Mouse (Mus musculus) midbrain, embryonic 15.5 days (tissue): ENCODE measurements at regions not wholly inside any gene's neighbourhood (a gene's known extent, or its start where the extent isn't known, plus 50 kb on each side); places are given as distances from the start of the nearest gene placed in this dataset.

Source experiments
- ATAC-seq: fragments of 200-750 bp; cut with Nextera tagmentation; replicated peaks from 2 replicates; pipeline ENCODE4 v1.8.0; 2017; ENCODE audit warnings: moderate TSS enrichment
- H3K27ac ChIP-seq: fragments of 300-500 bp; sonication (generic); 2 replicates; pipeline ENCODE4 v1.5.1; 2015; ENCODE audit warnings: mild to moderate bottlenecking, inconsistent platforms
- H3K27me3 ChIP-seq: fragments of 300-500 bp; sonication (generic); replicated peaks from 2 replicates; pipeline ENCODE4 v1.6.1; 2015; ENCODE audit warnings: inconsistent platforms
- H3K36me3 ChIP-seq: fragments of 300-500 bp; sonication (generic); replicated peaks from 2 replicates; pipeline ENCODE4 v1.6.1; 2015; ENCODE audit warnings: inconsistent platforms
- H3K4me1 ChIP-seq: fragments of 300-500 bp; sonication (generic); 2 replicates; pipeline ENCODE4 v1.6.1; 2015; ENCODE audit warnings: inconsistent platforms
- H3K4me2 ChIP-seq: fragments of 300-500 bp; sonication (generic); 2 replicates; pipeline ENCODE4 v1.6.1; 2015; ENCODE audit warnings: inconsistent platforms, mild to moderate bottlenecking, moderate library complexity
- H3K4me3 ChIP-seq: fragments of 300-500 bp; sonication (generic); 2 replicates; pipeline ENCODE4 v1.5.1; 2015; ENCODE audit warnings: mild to moderate bottlenecking, inconsistent platforms
- H3K9ac ChIP-seq: fragments of 300-500 bp; sonication (generic); 2 replicates; pipeline ENCODE4 v1.6.1; 2015; ENCODE audit warnings: mild to moderate bottlenecking, inconsistent platforms
- H3K9me3 ChIP-seq: fragments of 300-500 bp; sonication (generic); 2 replicates; pipeline ENCODE4 v1.6.1; 2016; ENCODE audit warnings: inconsistent platforms
- WGBS: fragments of 180-500 bp; shearing (Covaris S2); methylation state at CpG from one replicate; pipeline ENCODE4 v1.1.7; 2015; ENCODE audit warnings: mixed read lengths; 5-methylcytosine and 5-hydroxymethylcytosine counted together

DNA sequence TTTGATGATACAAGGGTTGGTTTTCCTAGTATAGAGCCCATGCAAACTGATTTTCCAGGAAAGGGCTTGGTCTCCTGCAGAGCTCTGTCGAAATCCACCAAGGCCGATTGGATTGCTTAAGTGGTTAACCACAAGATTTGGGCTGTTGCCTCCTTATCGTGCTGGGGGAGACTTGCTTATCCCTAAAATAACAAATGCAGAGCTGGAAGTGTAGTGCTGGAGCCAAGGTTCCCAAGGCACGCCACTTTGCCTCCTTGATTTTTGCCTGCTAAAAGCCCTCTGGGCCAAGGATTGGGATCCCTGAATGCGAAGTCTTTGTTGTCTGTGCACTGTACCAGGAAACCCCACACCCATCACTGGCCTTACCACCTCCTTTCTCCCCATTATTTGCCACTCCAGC is 52.8 kb upstream of the Tmem178 start:
- H3K27ac ChIP-seq = no peak overlapping the region
- H3K36me3 ChIP-seq = no peaks in the 10 kb centered on the region
- WGBS = 70% methylated on average over 5 of the region's 5 CpGs
- no peaks in the 10 kb centered on the region for H3K9me3 ChIP-seq
- ATAC-seq = no peak
- H3K9ac ChIP-seq = no peak overlapping the region
- H3K27me3 ChIP-seq = no peaks in the 10 kb centered on the region
- H3K4me1 ChIP-seq = peaks cover 15% of the 10 kb centered on the region
- no peak overlapping the region for H3K4me2 ChIP-seq
- H3K4me3 ChIP-seq = no peak overlapping the region

DNA sequence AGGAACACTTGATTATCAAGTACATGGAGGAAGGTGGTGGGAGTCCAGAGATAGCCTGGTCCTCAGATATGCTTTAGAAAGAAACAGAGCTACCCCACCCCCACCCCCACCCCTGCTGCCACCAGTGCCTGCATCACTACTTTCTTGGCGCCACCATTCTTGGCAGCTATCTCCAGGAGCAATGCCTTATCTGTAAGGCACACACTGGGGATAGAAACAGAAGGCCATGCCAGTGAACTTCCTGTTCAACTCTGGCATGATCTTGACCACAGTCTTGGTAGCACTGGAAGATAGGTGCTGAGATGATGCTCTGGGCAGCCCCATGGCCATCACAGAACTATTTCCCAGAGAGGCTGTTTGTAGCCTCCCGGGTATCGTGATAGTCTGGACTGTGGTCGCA is 55.3 kb upstream of the Tmem178 start:
- Histone ChIP-seq H3K4me2 (no peak overlapping the region), H3K4me3 (no peak overlapping the region), H3K27ac (no peak overlapping the region), H3K9me3 (no peaks in the 10 kb centered on the region), H3K9ac (no peak overlapping the region), H3K4me1 (peaks cover 20% of the 10 kb centered on the region), H3K36me3 (no peaks in the 10 kb centered on the region), H3K27me3 (no peaks in the 10 kb centered on the region)
- no peak for ATAC-seq
- 95% methylated on average over 4 of the region's 4 CpGs for WGBS

GRCm38 (mm10) chr17:80887749-80888119 is 56.7 kb upstream of the Tmem178 start:
- Histone ChIP-seq H3K9ac (no peak overlapping the region), H3K27ac (peak overlapping the region; percentile 73)
- peak; percentile 54; the same call in 1 of the 2 replicates for ATAC-seq

DNA sequence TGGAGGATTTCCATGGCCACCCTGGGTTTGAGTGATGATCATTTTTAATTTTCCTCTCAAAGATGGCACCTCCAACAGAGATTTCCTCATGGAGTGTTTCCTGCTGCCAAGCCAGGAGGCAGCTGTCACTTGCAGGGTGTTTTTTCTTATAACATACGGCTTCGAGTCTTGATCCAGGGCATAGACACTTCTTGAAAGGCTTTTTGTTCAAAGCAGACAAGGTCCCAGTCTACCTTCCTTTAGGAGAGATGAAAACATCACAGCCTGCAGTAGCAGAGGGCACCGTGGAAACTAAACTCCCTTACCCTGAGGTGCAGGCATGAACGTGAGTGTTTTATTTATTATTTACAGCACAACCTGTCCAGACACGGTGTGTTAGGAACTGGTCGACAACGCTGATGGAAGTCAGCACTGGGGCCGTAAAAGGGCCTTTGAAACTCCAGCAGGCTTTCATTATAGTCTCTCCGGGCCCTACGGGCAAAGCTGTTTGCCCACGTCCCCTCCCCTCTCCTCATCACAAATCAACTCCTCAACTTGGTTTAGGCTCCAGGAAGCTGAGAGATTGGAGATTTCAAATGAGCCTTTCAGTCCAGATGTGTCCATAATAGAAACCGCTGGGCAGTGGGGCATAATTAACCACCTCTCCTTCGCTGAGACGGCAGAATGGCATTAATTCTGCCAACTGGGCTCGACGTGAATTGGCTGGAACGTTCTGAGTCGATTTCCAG is 57.2 kb upstream of the Tmem178 start:
- peak; percentile 72 for ATAC-seq
- Histone ChIP-seq H3K4me1 (peaks cover 20% of the 10 kb centered on the region), H3K9me3 (no peaks in the 10 kb centered on the region), H3K4me3 (no peak overlapping the region), H3K36me3 (no peaks in the 10 kb centered on the region), H3K27ac (peak overlapping the region; percentile 73), H3K27me3 (no peaks in the 10 kb centered on the region), H3K9ac (no peak overlapping the region), H3K4me2 (peak overlapping the region; percentile 27)
- 8% methylated on average over 18 of the region's 18 CpGs for WGBS

More at GRCm38 (mm10) chr17:80887749-80888119, 56.7 kb upstream of the Tmem178 start:
- Histone ChIP-seq H3K27me3 (no peaks in the 10 kb centered on the region), H3K9me3 (no peaks in the 10 kb centered on the region), H3K4me1 (peaks cover 20% of the 10 kb centered on the region), H3K4me3 (no peak overlapping the region), H3K36me3 (no peaks in the 10 kb centered on the region), H3K4me2 (peak overlapping the region; percentile 27)
- 8% methylated on average over 8 of the region's 8 CpGs for WGBS

- Histone ChIP-seq H3K27ac (no peak overlapping the region), H3K4me2 (no peak overlapping the region), H3K4me3 (no peak overlapping the region), H3K36me3 (no peaks in the 10 kb centered on the region), H3K9me3 (no peaks in the 10 kb centered on the region), H3K4me1 (peaks cover 20% of the 10 kb centered on the region), H3K9ac (no peak overlapping the region), H3K27me3 (no peaks in the 10 kb centered on the region)
- no peak for ATAC-seq
- WGBS = 82% methylated on average over 3 of the region's 3 CpGs
Measured at GRCm38 (mm10) chr17:80886211-80886701, 58.2 kb upstream of the Tmem178 start.

DNA sequence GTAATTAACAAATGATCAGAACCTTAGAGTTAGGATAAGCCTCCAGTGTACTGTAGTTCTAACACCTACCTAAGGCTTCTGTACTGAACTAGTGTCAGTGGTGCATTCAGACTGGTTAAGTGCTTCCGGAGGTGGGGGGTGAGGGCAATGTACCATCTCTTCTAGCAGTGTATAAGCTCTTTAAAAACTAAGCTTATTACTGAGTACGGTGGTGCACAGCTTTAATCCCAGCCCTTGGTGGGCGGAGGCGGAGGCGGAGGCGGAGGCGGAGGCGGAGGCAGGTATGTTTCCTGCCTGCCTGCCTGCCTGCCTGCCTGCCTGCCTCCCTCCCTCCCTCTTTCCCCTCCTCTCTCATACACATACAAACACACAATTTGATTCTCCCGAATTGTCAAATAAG is 58.7 kb upstream of the Tmem178 start:
- H3K36me3 ChIP-seq = no peaks in the 10 kb centered on the region
- no peaks in the 10 kb centered on the region for H3K27me3 ChIP-seq
- no peak overlapping the region for H3K4me3 ChIP-seq
- H3K9ac ChIP-seq = no peak overlapping the region
- H3K9me3 ChIP-seq = no peaks in the 10 kb centered on the region
- 74% methylated on average over 9 of the region's 9 CpGs for WGBS
- H3K4me2 ChIP-seq = no peak overlapping the region
- no peak for ATAC-seq
- H3K4me1 ChIP-seq = peaks cover 20% of the 10 kb centered on the region
- H3K27ac ChIP-seq = no peak overlapping the region

GRCm38 (mm10) chr17:80884886-80885285 is 59.5 kb upstream of the Tmem178 start:
- Histone ChIP-seq H3K36me3 (no peaks in the 10 kb centered on the region), H3K9me3 (no peaks in the 10 kb centered on the region), H3K27me3 (no peaks in the 10 kb centered on the region), H3K4me3 (no peak overlapping the region), H3K27ac (no peak overlapping the region), H3K9ac (no peak overlapping the region), H3K4me2 (no peak overlapping the region), H3K4me1 (peaks cover 20% of the 10 kb centered on the region)
- 0 out of 2 replicates have a peak, but pooled peaks have one; percentile 20 for ATAC-seq
- 32% methylated on average over 2 of the region's 2 CpGs for WGBS

DNA sequence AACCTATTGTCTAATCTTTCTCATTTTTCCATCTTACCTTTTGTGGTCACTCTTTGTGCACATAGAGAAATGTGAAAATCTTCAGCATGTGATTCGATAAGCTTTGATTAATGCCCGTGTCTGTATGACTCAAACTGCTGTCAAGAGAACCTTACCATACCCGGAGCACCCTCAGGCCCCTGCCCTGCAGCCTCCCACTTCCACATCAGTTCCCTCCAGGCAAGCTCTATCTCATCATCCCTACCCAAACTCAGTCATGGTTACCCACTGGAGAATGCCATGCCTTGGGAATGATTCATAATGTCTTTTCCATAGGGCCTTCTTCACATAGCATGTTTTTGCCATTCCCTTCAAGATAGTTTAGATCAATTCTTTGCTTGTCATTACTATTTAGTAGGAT is 62.0 kb upstream of the Tmem178 start:
- H3K9ac ChIP-seq = no peak overlapping the region
- peaks cover 11% of the 10 kb centered on the region for H3K4me1 ChIP-seq
- H3K4me2 ChIP-seq = no peak overlapping the region
- H3K36me3 ChIP-seq = no peaks in the 10 kb centered on the region
- WGBS = 85% methylated on average over 3 of the region's 3 CpGs
- no peak overlapping the region for H3K27ac ChIP-seq
- H3K4me3 ChIP-seq = no peak overlapping the region
- H3K9me3 ChIP-seq = no peaks in the 10 kb centered on the region
- H3K27me3 ChIP-seq = no peaks in the 10 kb centered on the region
- no peak for ATAC-seq

DNA sequence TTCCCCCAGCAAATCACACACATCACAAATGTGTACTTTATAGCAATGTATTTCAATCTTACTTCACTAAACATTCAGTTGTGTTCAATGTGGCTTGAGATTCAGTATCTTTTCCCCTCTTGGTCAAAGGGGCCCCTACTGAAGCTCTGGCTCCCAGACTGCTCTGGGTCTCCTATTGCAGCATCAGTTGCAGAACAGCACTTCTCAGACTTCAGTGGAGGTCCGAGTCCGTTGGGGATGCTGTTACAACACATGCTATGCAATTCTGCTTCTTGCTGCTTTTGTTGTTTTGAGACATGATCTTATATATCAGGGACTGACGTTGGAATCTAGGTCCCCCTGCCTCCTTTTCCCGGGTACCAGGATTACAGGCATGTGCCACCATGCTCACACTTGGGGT is 64.1 kb upstream of the Tmem178 start:
- Histone ChIP-seq H3K36me3 (no peaks in the 10 kb centered on the region), H3K27ac (no peak overlapping the region), H3K27me3 (no peaks in the 10 kb centered on the region), H3K9ac (no peak overlapping the region), H3K9me3 (no peaks in the 10 kb centered on the region), H3K4me3 (no peak overlapping the region), H3K4me1 (0 out of 2 replicates have a peak, but pooled peaks cover 4% of the 10 kb centered on the region), H3K4me2 (no peak overlapping the region)
- 80% methylated on average over 4 of the region's 4 CpGs for WGBS
- ATAC-seq = no peak

GRCm38 (mm10) chr17:80875352-80876044 is 68.9 kb upstream of the Tmem178 start:
- Histone ChIP-seq H3K27ac (no peak overlapping the region), H3K9ac (no peak overlapping the region), H3K27me3 (no peaks in the 10 kb centered on the region), H3K4me2 (no peak overlapping the region), H3K4me3 (no peak overlapping the region), H3K9me3 (no peaks in the 10 kb centered on the region), H3K36me3 (no peaks in the 10 kb centered on the region), H3K4me1 (0 out of 2 replicates have a peak, but pooled peaks cover 4% of the 10 kb centered on the region)
- 36% methylated on average over 7 of the region's 7 CpGs for WGBS
- 0 out of 2 replicates have a peak, but pooled peaks have one; percentile 27 for ATAC-seq

- Histone ChIP-seq H3K27me3 (no peaks in the 10 kb centered on the region), H3K9me3 (no peaks in the 10 kb centered on the region), H3K4me2 (no peak overlapping the region), H3K4me3 (no peak overlapping the region), H3K36me3 (no peaks in the 10 kb centered on the region), H3K4me1 (0 out of 2 replicates have a peak, but pooled peaks cover 4% of the 10 kb centered on the region), H3K27ac (no peak overlapping the region), H3K9ac (no peak overlapping the region)
- WGBS = 79% methylated on average over 4 of the region's 4 CpGs
- ATAC-seq = no peak
Measured at GRCm38 (mm10) chr17:80870965-80871364, 73.5 kb upstream of the Tmem178 start.

DNA sequence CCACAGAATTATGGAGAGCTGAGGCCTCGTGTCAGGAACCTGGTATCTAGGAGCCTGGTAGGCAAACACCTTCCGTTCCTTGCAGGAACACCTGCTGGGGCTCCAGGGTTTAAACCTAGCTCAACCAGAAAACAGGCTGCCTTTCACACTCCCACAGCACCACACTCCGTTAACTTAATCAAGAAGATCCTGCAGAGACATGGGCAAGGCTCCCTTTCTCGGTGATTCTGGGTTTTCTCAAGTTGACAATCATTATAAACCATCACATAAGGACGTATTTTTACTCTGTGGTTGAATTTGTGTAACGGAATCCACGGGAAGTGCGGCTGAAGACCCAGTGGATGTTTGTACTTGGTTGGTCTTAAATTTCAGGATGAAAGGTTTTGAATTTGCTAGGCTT is 82.1 kb upstream of the Tmem178 start:
- H3K27ac ChIP-seq = no peak overlapping the region
- H3K27me3 ChIP-seq = no peaks in the 10 kb centered on the region
- no peaks in the 10 kb centered on the region for H3K36me3 ChIP-seq
- H3K9ac ChIP-seq = no peak overlapping the region
- no peak for ATAC-seq
- H3K4me1 ChIP-seq = no peaks in the 10 kb centered on the region
- H3K4me2 ChIP-seq = no peak overlapping the region
- H3K4me3 ChIP-seq = no peak overlapping the region
- 85% methylated on average over 8 of the region's 8 CpGs for WGBS
- H3K9me3 ChIP-seq = no peaks in the 10 kb centered on the region
